Mouse (Mus musculus) midbrain, embryonic 10.5 days (tissue): Measurements from ENCODE around the gene Slc16a12. TPM values are rescaled to one million over a fixed set of nuclear protein-coding genes. Genes with fewer than 3 reads are reported as not detected.

ENCODE experiments used
- DNase-seq: peaks from one replicate; pipeline ENCODE4 v3.0.0-alpha.2; 2017; ENCODE audit warnings: low spot score
- H3K27ac ChIP-seq: fragments of 300-500 bp; sonication (generic); replicated peaks from 2 replicates; pipeline ENCODE4 v1.5.1; 2016; ENCODE audit warnings: mild to moderate bottlenecking
- H3K27me3 ChIP-seq: fragments of 300-500 bp; sonication (generic); 2 replicates; pipeline ENCODE4 v1.6.1; 2016; ENCODE audit warnings: low read depth, mild to moderate bottlenecking; ENCODE audit not compliant: poor library complexity, severe bottlenecking
- H3K36me3 ChIP-seq: fragments of 300-500 bp; sonication (generic); 2 replicates; pipeline ENCODE4 v1.6.1; 2016; ENCODE audit warnings: mild to moderate bottlenecking, moderate library complexity
- H3K4me1 ChIP-seq: fragments of 300-500 bp; sonication (generic); 2 replicates; pipeline ENCODE4 v1.6.1; 2016
- H3K4me3 ChIP-seq: fragments of 300-500 bp; sonication (generic); 2 replicates; pipeline ENCODE4 v1.5.1; 2016; ENCODE audit warnings: mild to moderate bottlenecking, moderate library complexity
- H3K9me3 ChIP-seq: fragments of 300-500 bp; sonication (generic); replicated peaks from 2 replicates; pipeline ENCODE4 v1.6.1; 2016; ENCODE audit warnings: mild to moderate bottlenecking
- WGBS: fragments of 180-500 bp; shearing (Covaris S2); methylation state at CpG from one replicate; pipeline ENCODE4 v1.1.7; 2016; 5-methylcytosine and 5-hydroxymethylcytosine counted together
- polyA plus RNA-seq: library from polyadenylated mRNA; unstranded; fragments of >200 nt; fragmentation: Nextera tagmentation; extraction: Ambion mirVana; gene quantifications from 2 replicates; pipeline ENCODE4 v1.2.1, GENCODE M21; 2016

Slc16a12 gene
- polyA plus RNA-seq, 1 experiment from 2014 or later: 1.5 TPM

GRCm38 (mm10) chr19:34724598-34724997, 22.5 kb downstream of the Slc16a12 start:
- WGBS: 86% methylated on average over 4 of the region's 4 CpGs

GRCm38 (mm10) chr19:34722541-34722940, 24.5 kb downstream of the Slc16a12 start:
- H3K4me1 ChIP-seq: no peaks in the 10 kb centered on the region
- DNase-seq: no peak
- WGBS: 90% methylated on average over 3 of the region's 3 CpGs
- no peak overlapping the region for H3K4me3 ChIP-seq
- no peak overlapping the region for H3K27ac ChIP-seq
- no peaks in the 10 kb centered on the region for H3K36me3 ChIP-seq
- no peaks in the 10 kb centered on the region for H3K27me3 ChIP-seq
- H3K9me3 ChIP-seq: no peaks in the 10 kb centered on the region

More at GRCm38 (mm10) chr19:34724598-34724997, 22.5 kb downstream of the Slc16a12 start:
- Histone ChIP-seq H3K27ac (no peak overlapping the region), H3K27me3 (no peaks in the 10 kb centered on the region), H3K4me3 (no peak overlapping the region), H3K36me3 (no peaks in the 10 kb centered on the region), H3K4me1 (no peaks in the 10 kb centered on the region), H3K9me3 (no peaks in the 10 kb centered on the region)
- DNase-seq: no peak

- no peaks in the 10 kb centered on the region for H3K4me1 ChIP-seq
- no peak overlapping the region for H3K4me3 ChIP-seq
- no peak overlapping the region for H3K27ac ChIP-seq
- H3K36me3 ChIP-seq: no peaks in the 10 kb centered on the region
- H3K9me3 ChIP-seq: no peaks in the 10 kb centered on the region
- no peaks in the 10 kb centered on the region for H3K27me3 ChIP-seq
- no peak for DNase-seq
Observed at GRCm38 (mm10) chr19:34720130-34720529, 27.0 kb downstream of the Slc16a12 start.

GRCm38 (mm10) chr19:34718963-34719362, 28.1 kb downstream of the Slc16a12 start:
- Histone ChIP-seq H3K36me3 (no peaks in the 10 kb centered on the region), H3K9me3 (no peaks in the 10 kb centered on the region), H3K4me1 (no peaks in the 10 kb centered on the region), H3K4me3 (no peak overlapping the region), H3K27ac (no peak overlapping the region), H3K27me3 (no peaks in the 10 kb centered on the region)
- WGBS: 87% methylated on average over 5 of the region's 5 CpGs
- DNase-seq: no peak

- Histone ChIP-seq H3K4me1 (no peaks in the 10 kb centered on the region), H3K27me3 (no peaks in the 10 kb centered on the region), H3K4me3 (no peak overlapping the region), H3K9me3 (no peaks in the 10 kb centered on the region), H3K27ac (no peak overlapping the region), H3K36me3 (no peaks in the 10 kb centered on the region)
- DNase-seq: no peak
- WGBS: 67% methylated on average over 2 of the region's 2 CpGs
Observed at GRCm38 (mm10) chr19:34718478-34718877, 28.6 kb downstream of the Slc16a12 start.

GRCm38 (mm10) chr19:34715895-34716294, 31.2 kb downstream of the Slc16a12 start:
- Histone ChIP-seq H3K27me3 (no peaks in the 10 kb centered on the region), H3K4me1 (no peaks in the 10 kb centered on the region), H3K36me3 (no peaks in the 10 kb centered on the region), H3K4me3 (no peak overlapping the region), H3K9me3 (no peaks in the 10 kb centered on the region), H3K27ac (no peak overlapping the region)
- no peak for DNase-seq
- 86% methylated on average over 1 of the region's 1 CpGs for WGBS

GRCm38 (mm10) chr19:34714250-34714666, 32.8 kb downstream of the Slc16a12 start:
- Histone ChIP-seq H3K9me3 (no peaks in the 10 kb centered on the region), H3K4me3 (no peak overlapping the region), H3K36me3 (no peaks in the 10 kb centered on the region), H3K27me3 (no peaks in the 10 kb centered on the region), H3K27ac (no peak overlapping the region), H3K4me1 (no peaks in the 10 kb centered on the region)
- DNase-seq: no peak
- 85% methylated on average over 5 of the region's 5 CpGs for WGBS

- no peak overlapping the region for H3K27ac ChIP-seq
- no peak for DNase-seq
- no peaks in the 10 kb centered on the region for H3K27me3 ChIP-seq
- no peak overlapping the region for H3K4me3 ChIP-seq
- H3K36me3 ChIP-seq: no peaks in the 10 kb centered on the region
- H3K4me1 ChIP-seq: no peaks in the 10 kb centered on the region
- WGBS: 80% methylated on average over 2 of the region's 2 CpGs
- no peaks in the 10 kb centered on the region for H3K9me3 ChIP-seq
Observed at GRCm38 (mm10) chr19:34712050-34712449, 35.0 kb downstream of the Slc16a12 start.

GRCm38 (mm10) chr19:34708221-34708620, 38.9 kb downstream of the Slc16a12 start:
- H3K4me3 ChIP-seq: no peak overlapping the region
- no peak for DNase-seq
- H3K9me3 ChIP-seq: no peaks in the 10 kb centered on the region
- H3K27ac ChIP-seq: no peak overlapping the region
- H3K4me1 ChIP-seq: no peaks in the 10 kb centered on the region
- 84% methylated on average over 2 of the region's 2 CpGs for WGBS
- H3K36me3 ChIP-seq: no peaks in the 10 kb centered on the region
- no peaks in the 10 kb centered on the region for H3K27me3 ChIP-seq

- H3K27ac ChIP-seq: no peak overlapping the region
- H3K4me3 ChIP-seq: no peak overlapping the region
- no peak for DNase-seq
- H3K27me3 ChIP-seq: no peaks in the 10 kb centered on the region
- no peaks in the 10 kb centered on the region for H3K9me3 ChIP-seq
- no peaks in the 10 kb centered on the region for H3K36me3 ChIP-seq
- H3K4me1 ChIP-seq: no peaks in the 10 kb centered on the region
- 84% methylated on average over 2 of the region's 2 CpGs for WGBS
Observed at GRCm38 (mm10) chr19:34707571-34707970, 39.5 kb downstream of the Slc16a12 start.

- no peak overlapping the region for H3K4me3 ChIP-seq
- H3K4me1 ChIP-seq: no peaks in the 10 kb centered on the region
- DNase-seq: no peak
- H3K27me3 ChIP-seq: no peaks in the 10 kb centered on the region
- WGBS: 66% methylated on average over 6 of the region's 6 CpGs
- H3K9me3 ChIP-seq: no peaks in the 10 kb centered on the region
- H3K36me3 ChIP-seq: no peaks in the 10 kb centered on the region
- H3K27ac ChIP-seq: no peak overlapping the region
Observed at GRCm38 (mm10) chr19:34706261-34706660, 40.8 kb downstream of the Slc16a12 start.

GRCm38 (mm10) chr19:34705141-34705540, 41.9 kb downstream of the Slc16a12 start:
- WGBS: 86% methylated on average over 1 of the region's 1 CpGs
- Histone ChIP-seq H3K9me3 (no peaks in the 10 kb centered on the region), H3K27ac (no peak overlapping the region), H3K4me1 (no peaks in the 10 kb centered on the region), H3K36me3 (no peaks in the 10 kb centered on the region), H3K27me3 (no peaks in the 10 kb centered on the region), H3K4me3 (no peak overlapping the region)
- DNase-seq: no peak

GRCm38 (mm10) chr19:34699300-34699699, 47.8 kb downstream of the Slc16a12 start:
- H3K36me3 ChIP-seq: no peaks in the 10 kb centered on the region
- no peak for DNase-seq
- H3K27me3 ChIP-seq: no peaks in the 10 kb centered on the region
- no peak overlapping the region for H3K27ac ChIP-seq
- no peak overlapping the region for H3K4me3 ChIP-seq
- no peaks in the 10 kb centered on the region for H3K4me1 ChIP-seq
- WGBS: 78% methylated on average over 2 of the region's 2 CpGs
- no peaks in the 10 kb centered on the region for H3K9me3 ChIP-seq

GRCm38 (mm10) chr19:34698852-34699251, 48.2 kb downstream of the Slc16a12 start:
- Histone ChIP-seq H3K4me3 (no peak overlapping the region), H3K36me3 (no peaks in the 10 kb centered on the region), H3K27me3 (no peaks in the 10 kb centered on the region), H3K27ac (no peak overlapping the region), H3K9me3 (no peaks in the 10 kb centered on the region), H3K4me1 (no peaks in the 10 kb centered on the region)
- no peak for DNase-seq
- 62% methylated on average over 1 of the region's 1 CpGs for WGBS
